27 mouse cellular contexts compared by ENCODE assay signal in the genomic region with DNA sequence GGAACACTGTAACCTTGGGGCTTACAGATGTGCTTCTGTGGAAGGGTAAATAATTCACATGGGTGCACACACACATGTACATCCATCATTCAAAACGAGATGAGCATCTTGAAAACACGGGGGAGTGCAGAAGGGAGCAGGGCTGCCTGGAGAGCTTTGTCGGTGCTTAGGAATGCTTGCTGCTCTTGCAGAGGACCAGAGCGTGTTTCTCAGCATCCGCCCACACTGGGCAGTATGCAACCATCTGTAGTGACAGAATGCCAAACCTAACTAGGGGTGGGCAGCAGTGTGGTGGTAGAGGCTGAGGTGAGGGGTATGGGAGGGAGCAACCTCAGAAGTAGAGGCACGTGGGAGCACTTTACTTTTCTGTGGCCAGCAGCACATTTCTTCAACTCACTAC. TPM values are rescaled to one million over a fixed set of nuclear protein-coding genes. Genes with fewer than 3 reads are reported as not detected.
DNase-seq lines count a peak whose midpoint lies in the region; ATAC-seq and TF ChIP-seq lines count a peak whose summit lies in the region.
"Had no signal": no experiment of that assay in that cellular context is flagged by ENCODE, and none has a peak within 500 bp of the region (broad histone marks: within the 10 kb centered on the region; RNA-seq: fewer than 3 reads in every experiment).

No protein-coding gene starts in this region.

- POLR2A ChIA-PET in Patski (lab: Charles Lee): no interaction called here

- H3K27me3 ChIP-seq in kidney, postnatal 0 days (ENCODE audit: insufficient read depth, low read length): no peaks in the 10 kb centered on the region
- no peaks in the 10 kb centered on the region for H3K27me3 ChIP-seq in Patski
- H3K27me3 ChIP-seq: embryonic facial prominence, embryonic 12.5 days; hindbrain, embryonic 13.5 days; limb, embryonic 12.5 days; liver, embryonic 15.5 days; lung, embryonic 15.5 days; midbrain, embryonic 15.5 days had no signal

- TF ChIP-seq CTCF in kidney, postnatal 0 days (IDR thresholded peaks at IDR 0.05; ENCODE audit: low read depth): no peak
- no peak for TF ChIP-seq CTCF in Patski (IDR thresholded peaks at IDR 0.05)

- DNase-seq in frontal cortex, postnatal 10 days (ENCODE audit: low spot score in 2 of 2): no peak
- DNase-seq in kidney, postnatal 0 days (ENCODE audit: low spot score): no peak
- no peak for DNase-seq in kidney, postnatal 25 days
- DNase-seq in right cerebral cortex, adult 18-20 months: peak; percentile 49
- DNase-seq in right cerebral cortex, postnatal 14 days: no peak
- DNase-seq in Patski (ENCODE audit: low read depth, low spot score): no peak
- no peak for DNase-seq in retina, postnatal 1 day
- DNase-seq: adrenal gland, postnatal 14 days; cerebellum, adult 11-12 months; cerebellum, adult 9-11 months; embryo, embryonic 11 days; gastrocnemius, postnatal 14 days; heart, postnatal 36 days; layer of hippocampus, adult 9-11 months had no signal

- H3K4me3 ChIP-seq in kidney, postnatal 0 days (replicated peaks; ENCODE audit: low read depth, low read length): no peak overlapping the region
- H3K4me3 ChIP-seq: embryonic facial prominence, embryonic 12.5 days; heart, embryonic 10.5 days; hindbrain, embryonic 13.5 days; limb, embryonic 12.5 days; liver, embryonic 15.5 days; lung, embryonic 15.5 days; midbrain, embryonic 10.5 days; midbrain, embryonic 15.5 days had no signal

- WGBS in kidney, postnatal 0 days: 57% methylated on average over 6 of the region's 6 CpGs

- in situ Hi-C loops in Patski (cut with MboI; ENCODE audit: low pct_unique_long_range_greater_than_20kb): no loop called here

- H3K36me3 ChIP-seq in kidney, postnatal 0 days (ENCODE audit: insufficient read depth, low read length): peaks cover 11% of the 10 kb centered on the region; the same call in 1 of the 2 replicates

- CTCF ChIA-PET in Patski (lab: Charles Lee): interaction anchor here (1.0 to 5.1 kb wide), 4 partner anchors 11 to 47 kb away, joined by 3 to 23 read pairs (median 4); no protein-coding TSS in a partner anchor

- peaks cover 7% of the 10 kb centered on the region for H3K4me1 ChIP-seq in kidney, postnatal 0 days (replicated peaks; ENCODE audit: insufficient read depth, low read length)

- peak; percentile 56 for ATAC-seq in frontal cortex, adult (ENCODE audit: low TSS enrichment)
- no peak for ATAC-seq in kidney, postnatal 0 days (replicated peaks; ENCODE audit: low FRiP score, low read depth)
- ATAC-seq in Patski: peak; percentile 14
- ATAC-seq: forebrain, embryonic 14.5 days; intestine, embryonic 16.5 days; midbrain, embryonic 15.5 days had no signal

- H3K9ac ChIP-seq in kidney, postnatal 0 days (ENCODE audit: low read depth, low read length): no peak overlapping the region
- H3K9ac ChIP-seq: embryonic facial prominence, embryonic 12.5 days; hindbrain, embryonic 13.5 days; limb, embryonic 12.5 days; liver, embryonic 15.5 days; lung, embryonic 15.5 days; midbrain, embryonic 15.5 days had no signal

- peak overlapping the region; percentile 57; the same call in 1 of the 2 replicates for H3K27ac ChIP-seq in kidney, postnatal 0 days
- H3K27ac ChIP-seq: embryonic facial prominence, embryonic 12.5 days; heart, embryonic 10.5 days; hindbrain, embryonic 13.5 days; limb, embryonic 12.5 days; liver, embryonic 15.5 days; lung, embryonic 15.5 days; midbrain, embryonic 10.5 days; midbrain, embryonic 15.5 days; stomach, postnatal 0 days had no signal

- H3K4me2 ChIP-seq in kidney, postnatal 0 days (ENCODE audit: low read length): no peak overlapping the region
- H3K4me2 ChIP-seq: embryonic facial prominence, embryonic 12.5 days; hindbrain, embryonic 13.5 days; limb, embryonic 12.5 days; liver, embryonic 15.5 days; lung, embryonic 15.5 days; midbrain, embryonic 15.5 days had no signal

- H3K9me3 ChIP-seq in kidney, postnatal 0 days (replicated peaks; ENCODE audit: low read length): no peaks in the 10 kb centered on the region
- H3K9me3 ChIP-seq: embryonic facial prominence, embryonic 12.5 days; G1E; heart, embryonic 10.5 days; hindbrain, embryonic 13.5 days; limb, embryonic 12.5 days; liver, embryonic 15.5 days; lung, embryonic 15.5 days; midbrain, embryonic 10.5 days; midbrain, embryonic 15.5 days had no signal

RNA-seq across cellular contexts. Expression of a gene that starts 2.9 kb away (rescaled TPM):
- polyA plus RNA-seq in kidney, postnatal 0 days (2015; fragmentation: Nextera tagmentation; extraction: Ambion mirVana): 20.8 and 22.9 TPM in 2 replicates
- polyA plus RNA-seq in Patski (2021): 5.9 TPM

RNA-seq across cellular contexts. Expression of a gene that starts 33.5 kb away (rescaled TPM):
- 326 and 333 TPM in 2 replicates for polyA plus RNA-seq in kidney, postnatal 0 days (2015; fragmentation: Nextera tagmentation; extraction: Ambion mirVana)
- 530 TPM for polyA plus RNA-seq in Patski (2021)

RNA-seq across cellular contexts. Expression of a gene that starts 33.6 kb away (rescaled TPM):
- polyA plus RNA-seq in kidney, postnatal 0 days (2015; fragmentation: Nextera tagmentation; extraction: Ambion mirVana): 53.4 and 62.1 TPM in 2 replicates
- polyA plus RNA-seq in Patski (2021): 200 TPM

RNA-seq across cellular contexts. Expression of a gene that starts 45.9 kb away (rescaled TPM):
- polyA plus RNA-seq in kidney, postnatal 0 days (2015; fragmentation: Nextera tagmentation; extraction: Ambion mirVana): 28.5 and 30.3 TPM in 2 replicates
- polyA plus RNA-seq in Patski (2021): 90.9 TPM
